Mouse (Mus musculus): ENCODE data around the gene Gmfb.

DNA sequence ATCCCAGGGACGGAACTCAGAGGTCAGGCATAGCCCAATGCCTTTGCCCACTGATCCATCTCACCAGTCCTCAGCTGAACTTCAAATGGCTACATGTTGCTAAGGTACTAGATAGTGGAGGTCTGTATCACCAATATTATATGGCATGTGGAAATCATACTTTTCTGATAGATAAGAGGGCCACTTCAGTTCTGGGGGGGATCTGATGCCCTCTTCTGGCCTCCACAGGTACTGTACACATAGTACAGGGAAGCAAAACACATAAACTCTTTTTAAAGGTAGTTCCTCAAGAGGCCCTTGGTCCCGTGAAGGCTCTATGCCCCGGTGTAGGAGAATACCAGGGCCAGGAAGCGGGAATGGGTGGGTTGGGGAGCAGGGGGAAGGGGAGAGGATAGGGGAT lies 31.7 kb downstream of the Gmfb start:
- no peak for TF ChIP-seq CTCF (IDR thresholded peaks at IDR 0.05; ENCODE audit: low read depth, low read length)
- no peak for TF ChIP-seq EP300 (IDR thresholded peaks at IDR 0.05; ENCODE audit: insufficient read depth, low read depth, low read length)
- no peak for TF ChIP-seq POLR2A (IDR thresholded peaks at IDR 0.05; ENCODE audit: insufficient read depth, low read length)

Data from ES-Bruce4 (cell line).